Mouse (Mus musculus) lung, postnatal 36 days (tissue): ENCODE data around the gene Prcp.

ENCODE experiments used
- DNase-seq: peaks from one replicate; pipeline ENCODE4 v3.0.0; 2022; ENCODE audit warnings: mixed read lengths

Prcp gene

DNA sequence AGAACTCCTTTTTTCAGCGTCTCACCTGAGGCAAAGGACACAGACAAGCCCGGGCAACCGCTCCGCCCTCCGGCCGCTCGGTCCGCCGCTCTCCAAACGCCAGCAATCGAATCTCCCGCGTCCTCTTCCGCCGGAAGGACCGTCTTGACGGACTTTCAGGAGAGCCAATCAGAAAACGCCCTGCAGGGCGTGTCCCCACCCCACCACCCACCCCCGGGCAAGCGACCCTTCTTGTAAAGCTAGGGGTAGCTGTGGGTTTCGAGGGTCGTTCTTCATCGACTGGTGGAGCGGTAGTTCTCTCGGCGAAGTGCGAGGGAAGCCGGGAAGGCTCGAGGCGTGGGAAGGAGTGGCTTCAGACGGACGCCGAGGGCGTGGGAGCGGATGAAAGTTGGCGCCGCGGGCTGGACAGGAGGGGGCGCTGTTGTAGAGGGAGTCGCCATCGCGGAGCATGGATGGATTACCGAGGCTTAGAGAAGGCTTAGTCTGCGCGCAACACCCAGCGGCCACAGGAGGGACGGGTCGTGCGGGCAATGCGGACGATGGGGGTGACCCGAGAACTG lies at the start of gene Prcp, which contains the start of gene Ddias:
Gene Prcp, plus strand, starts transcription at position 355 of the 560 bp plus-strand sequence.
Gene Ddias, minus strand, starts transcription at position 132 of the 560 bp plus-strand sequence.
- DNase-seq, result peak; percentile 94

DNA sequence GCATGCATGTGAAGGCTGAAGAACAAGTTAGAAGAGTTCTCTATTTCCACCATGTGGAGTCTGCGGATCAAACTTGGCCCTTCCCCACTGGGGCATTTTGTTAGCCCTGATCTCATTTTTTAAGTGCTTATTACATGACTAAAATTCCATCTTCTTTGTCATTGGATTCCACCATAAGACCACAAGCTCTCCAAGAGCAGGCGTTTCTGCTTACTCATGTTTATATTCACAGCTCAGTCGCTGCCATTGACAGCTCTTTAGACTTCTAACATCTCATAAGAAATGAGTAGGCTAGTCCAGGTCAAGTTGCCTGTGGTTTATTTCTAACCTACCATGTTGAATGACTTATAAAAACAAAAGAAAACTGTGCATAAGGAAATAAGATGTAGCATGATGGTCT lies 48.0 kb upstream of the Prcp start:
- no peak for DNase-seq

DNA sequence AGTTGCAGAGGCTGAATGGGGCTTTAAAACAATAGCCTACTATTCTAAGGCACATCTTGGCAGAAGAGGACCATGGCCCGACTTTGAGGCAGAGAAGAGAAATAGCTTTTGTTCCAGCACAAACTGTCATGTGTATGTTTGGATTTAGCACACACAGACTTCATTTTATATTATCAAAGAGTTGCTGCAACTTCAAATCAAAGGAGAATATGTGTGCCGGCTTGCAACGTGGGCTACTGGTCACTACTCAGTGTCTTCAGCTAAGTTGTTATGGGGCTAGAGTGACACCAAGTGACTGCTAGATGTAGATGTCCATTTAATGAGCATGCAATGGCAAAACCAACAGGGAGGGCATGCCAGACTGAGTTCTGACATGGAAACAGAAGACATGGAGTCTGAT lies 46.3 kb upstream of the Prcp start:
- peak; percentile 37 for DNase-seq

DNA sequence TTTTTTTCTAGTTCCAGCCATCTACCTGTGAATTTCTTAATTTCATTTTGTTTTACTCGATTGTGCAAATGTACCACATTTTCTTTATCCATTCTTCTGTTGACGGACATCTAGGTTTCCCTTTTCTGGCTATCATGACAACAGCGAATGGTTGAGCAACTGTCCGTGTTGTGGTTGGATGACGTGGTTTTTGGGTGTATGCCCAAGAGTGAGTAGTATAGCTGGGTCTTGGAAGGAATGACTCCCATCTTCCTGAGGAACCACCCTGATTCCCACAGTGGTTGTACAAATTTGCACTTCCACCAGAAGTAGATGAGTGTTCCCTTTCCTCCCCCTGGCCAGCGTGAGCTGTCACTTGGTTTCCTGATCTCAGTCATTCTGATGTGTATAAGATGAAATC lies 41.9 kb upstream of the Prcp start:
- DNase-seq, result no peak

DNA sequence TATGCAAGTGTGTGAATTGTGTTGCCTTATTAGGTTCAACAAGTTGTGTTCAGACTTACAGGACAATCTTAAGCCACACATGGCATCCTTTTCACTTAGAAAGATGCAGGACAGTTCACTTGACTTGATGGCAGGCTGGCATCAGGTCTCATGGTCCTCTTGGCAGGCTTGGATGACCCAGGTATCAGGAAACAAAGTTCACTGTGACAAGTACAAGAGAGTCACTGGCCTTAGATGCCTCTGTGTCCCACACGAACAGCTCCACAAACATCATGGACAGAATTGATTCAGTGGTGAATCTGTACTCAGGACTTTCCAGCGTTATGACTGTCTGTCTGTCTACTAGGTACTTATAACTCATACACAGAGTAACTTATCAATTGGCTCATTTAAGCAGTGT lies 39.9 kb upstream of the Prcp start:
- no peak for DNase-seq

DNA sequence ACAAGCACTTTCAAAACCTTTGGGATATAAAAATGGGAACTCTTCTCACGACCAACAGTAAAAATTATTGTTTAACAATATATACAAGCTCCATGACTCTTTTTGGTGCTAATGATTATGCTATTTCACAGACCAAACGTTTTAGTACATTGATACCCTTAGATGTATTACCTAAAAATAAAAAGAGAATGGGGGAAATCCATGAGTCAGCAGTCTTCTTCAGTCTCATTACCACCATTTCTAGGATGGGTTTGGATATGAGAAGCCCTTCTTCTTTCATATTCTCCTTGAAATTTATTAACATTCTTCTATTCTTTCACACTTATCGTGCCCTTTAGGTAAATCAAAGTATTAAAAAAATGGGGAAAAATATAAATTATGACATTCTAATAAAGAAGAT lies 37.8 kb upstream of the Prcp start:
- DNase-seq, result no peak

DNA sequence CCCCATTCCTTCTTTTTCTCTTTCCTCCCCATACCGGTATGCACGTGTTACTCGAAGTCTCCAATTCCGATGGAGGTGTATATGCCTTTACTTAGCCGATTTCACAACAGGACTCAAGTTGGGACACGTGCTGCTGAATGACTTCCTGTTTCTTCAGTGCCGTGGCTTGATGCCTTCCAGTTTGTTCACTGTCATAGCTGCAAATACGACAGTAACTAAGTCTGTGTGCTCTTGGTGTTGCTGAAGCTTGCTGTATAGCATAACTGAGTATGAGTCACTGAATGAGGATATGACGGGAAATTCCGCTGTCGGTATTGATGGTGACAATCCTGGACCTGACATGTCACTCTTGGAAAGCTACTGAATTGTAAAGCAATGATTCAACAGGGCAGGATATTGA lies 37.0 kb upstream of the Prcp start:
- no peak for DNase-seq

DNA sequence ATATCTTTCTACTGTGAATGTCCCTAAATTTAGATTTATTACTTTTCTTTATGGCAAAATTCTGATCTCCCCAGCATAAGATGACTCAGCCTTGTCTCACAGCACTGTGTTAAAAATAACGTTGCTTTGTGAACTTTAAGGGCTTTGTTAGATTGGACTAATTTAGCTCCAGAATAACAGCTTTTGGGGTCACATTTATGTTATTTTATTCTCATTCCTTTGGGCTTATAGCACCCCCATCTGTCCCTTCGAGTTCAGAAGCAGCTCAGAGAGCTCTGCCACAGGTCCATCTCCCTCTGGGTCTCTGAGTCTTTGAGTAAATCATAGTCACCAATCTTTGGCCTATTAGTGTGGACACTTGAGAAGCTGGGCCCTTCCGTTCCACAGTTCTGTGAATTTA lies 36.4 kb upstream of the Prcp start:
- no peak for DNase-seq

DNA sequence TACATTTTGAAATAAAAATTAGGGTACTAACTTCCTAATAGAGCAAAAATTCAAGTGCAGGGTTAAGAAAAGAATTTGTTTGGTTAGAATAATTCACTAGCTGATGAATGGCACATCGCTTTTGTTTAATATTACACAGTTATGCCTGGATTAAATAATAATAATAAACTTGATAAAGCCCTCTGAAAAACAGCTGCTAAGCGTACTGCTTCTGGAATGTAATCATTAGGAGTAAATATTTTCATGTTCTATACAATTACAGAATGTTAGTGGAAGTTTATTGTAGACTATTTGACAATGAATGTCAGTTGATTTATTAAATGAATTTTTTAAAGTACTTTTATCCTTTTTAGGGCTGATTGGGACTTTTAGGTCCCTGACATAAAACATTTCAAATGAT lies 32.0 kb upstream of the Prcp start:
- no peak for DNase-seq

DNA sequence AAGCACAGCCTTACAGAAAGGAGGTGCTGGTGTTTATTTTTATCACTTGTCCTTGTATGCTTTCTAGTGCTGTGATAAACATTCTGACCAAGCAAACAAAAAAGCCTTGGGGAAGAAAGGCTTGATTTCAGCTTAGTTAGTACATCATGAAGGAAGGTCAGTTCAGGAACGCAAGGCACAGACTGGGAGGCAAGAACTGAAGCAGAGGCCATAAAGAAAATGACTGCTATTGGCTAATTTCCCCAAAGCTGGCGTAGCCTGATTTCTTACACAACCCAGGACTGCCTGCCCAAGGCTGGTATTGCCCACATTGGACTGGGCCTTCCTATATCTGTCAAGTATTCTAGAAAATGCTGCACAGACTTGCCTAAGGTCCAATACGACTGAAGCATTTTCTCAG lies 26.0 kb upstream of the Prcp start:
- no peak for DNase-seq

DNA sequence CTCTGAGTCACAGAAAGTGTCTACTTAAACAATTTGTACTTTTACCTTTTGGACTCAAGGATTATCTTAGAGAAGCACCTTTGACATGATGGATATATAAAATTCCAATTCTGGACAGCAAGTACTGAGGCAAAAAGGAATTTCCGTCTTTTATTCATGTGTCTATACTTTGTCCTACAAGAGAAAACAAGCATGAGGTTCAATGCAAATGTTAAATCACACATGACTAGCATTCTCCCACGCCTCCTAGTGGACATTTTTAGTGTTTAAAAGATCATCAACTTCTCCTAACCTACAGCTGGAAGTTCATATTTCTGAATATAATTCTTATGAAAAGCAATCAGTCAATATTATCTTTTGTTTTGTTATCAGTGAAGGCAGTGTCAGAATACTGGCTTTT lies 7.7 kb upstream of the Prcp start:
- DNase-seq, result peak; percentile 62

DNA sequence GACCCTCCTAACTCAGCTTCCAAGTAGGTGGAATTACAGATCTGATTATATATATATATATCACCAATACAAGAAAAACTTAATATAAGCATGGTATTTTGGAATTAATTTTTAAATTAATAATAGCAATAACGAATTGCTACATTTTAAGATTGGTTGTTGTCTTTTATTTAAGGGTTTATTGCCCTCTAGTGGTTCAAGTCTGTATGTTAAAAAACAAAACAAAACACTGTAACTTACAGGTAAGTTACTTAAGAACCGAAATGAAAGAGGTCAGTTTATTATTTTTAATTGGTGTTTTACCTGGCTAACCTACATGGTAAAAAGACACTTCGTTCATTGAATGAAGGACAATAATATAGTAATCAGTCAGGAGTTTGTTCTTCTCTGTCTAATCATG lies 4.1 kb upstream of the Prcp start:
- DNase-seq, result no peak

DNA sequence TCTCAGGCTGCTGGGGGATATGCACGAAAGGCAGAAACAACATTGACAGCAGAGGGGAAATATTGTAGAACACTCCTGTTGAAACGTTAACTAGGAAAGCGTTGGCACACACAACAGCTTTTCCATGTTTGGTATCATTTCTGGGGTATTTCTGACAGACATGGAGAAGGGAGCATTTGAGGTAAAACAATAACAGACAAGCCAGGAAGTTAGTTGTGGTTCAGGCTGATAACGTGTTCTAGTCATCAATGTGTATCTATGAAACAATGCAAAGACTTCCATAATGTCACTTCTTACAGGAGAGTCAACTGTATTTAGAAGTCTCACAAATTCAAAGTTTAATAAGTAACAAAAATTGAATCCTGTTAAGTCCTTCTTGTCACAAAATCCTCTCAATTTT lies 2.7 kb upstream of the Prcp start:
- no peak for DNase-seq

DNA sequence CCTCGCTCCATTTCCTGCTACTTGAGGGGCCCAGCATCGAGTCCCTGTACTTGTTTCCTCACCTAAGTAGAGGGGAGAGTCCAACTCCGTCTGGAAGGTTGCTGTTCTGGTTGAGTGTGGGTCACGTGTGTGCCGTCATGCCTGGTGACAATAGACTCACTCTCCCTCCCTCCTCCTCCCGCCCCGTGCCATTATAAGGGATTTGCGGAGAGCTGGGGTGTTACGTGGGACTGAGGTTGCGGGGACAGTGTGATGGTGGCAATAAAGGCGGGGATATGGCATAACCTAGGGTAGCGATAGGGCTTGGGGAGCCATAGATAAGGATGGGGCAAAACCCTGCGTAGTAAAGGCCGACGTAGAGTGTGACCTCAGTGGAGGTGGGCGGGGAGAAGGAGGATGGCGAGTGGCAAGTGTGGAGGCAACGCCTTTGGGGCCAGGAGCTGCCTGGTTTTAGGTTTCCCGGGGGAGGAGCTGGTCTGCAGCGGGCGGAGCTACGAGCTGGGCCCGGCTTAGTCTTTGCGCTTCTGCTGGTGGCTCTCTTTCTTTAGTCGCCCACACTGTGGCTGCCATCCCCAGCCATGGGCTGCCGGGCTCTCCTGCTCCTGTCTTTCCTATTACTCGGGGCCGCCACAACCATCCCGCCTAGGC lies 615 bp downstream of the Prcp start:
- DNase-seq, result peak; percentile 96

DNA sequence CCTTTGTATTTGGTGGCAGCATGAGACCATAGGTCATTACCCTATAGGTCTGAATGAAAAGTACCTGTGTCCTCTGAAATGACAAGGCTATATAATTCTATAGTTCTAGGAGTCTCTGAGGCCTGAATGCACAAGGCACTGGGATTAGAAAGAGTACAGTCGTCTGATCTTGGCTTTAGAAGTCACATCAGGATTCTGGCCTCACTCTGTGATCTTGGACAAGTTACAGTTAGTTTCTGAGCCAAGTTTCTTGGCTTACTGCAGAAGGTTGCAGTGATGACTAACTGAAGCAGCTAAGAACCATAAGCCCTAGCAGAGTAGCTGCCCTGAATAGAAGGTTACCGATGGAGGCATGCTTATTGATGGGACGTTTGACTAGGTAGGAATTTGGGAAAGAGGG lies 1.8 kb downstream of the Prcp start:
- DNase-seq, result no peak

DNA sequence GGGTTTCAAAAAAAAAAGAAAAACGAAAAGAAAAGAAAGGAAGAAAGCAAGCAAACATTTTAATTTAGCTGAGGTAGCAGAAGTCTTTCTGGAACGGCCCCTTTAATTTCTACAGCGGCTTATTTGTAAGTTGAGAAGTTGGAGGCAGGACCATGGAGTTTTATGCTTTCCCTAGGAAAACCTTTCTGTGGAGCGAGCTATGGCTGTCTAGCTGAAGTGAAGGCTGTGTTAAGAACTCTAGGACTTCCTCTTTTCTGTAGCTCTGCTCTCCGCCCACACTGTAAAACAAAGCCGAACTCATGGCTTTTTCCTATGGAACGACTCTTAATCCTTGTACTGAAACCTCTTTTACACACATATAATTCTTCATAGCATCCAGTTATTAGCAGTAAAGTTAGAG lies 2.3 kb downstream of the Prcp start:
- no peak for DNase-seq

DNA sequence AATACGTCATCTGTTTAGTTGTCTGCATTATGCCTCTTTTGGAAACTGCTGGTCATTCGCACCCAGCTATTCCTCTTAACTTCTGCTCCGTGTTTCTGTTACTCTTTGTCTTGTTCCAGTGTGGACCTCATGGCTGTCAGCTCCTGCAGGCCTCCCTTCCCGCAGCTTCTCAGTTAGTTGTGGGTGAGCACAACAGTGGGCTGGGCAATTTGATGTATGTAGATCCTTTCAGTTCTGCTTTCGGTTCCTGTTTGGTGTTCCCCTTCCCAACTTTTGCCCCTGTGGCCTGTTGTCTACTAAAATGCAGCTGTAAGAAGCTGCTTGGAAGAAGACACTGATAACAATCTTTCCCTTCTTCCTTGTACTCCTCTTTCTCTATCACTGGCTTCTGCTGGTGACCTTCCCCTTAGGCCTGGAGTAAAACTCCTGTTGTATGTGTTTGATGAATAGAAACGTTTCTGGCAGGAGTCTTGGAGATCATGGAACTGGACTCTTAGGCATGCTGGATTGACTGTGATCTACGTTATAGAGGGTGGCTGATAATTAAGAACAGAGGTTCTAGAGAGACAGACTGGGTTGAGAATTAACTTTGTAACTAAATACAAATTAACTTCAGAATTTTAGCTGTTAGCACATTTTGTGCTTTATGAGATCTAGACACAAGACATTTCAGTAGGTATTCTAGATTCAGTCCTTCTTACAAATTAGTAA lies 4.5 kb downstream of the Prcp start:
- DNase-seq, result peak; percentile 61

DNA sequence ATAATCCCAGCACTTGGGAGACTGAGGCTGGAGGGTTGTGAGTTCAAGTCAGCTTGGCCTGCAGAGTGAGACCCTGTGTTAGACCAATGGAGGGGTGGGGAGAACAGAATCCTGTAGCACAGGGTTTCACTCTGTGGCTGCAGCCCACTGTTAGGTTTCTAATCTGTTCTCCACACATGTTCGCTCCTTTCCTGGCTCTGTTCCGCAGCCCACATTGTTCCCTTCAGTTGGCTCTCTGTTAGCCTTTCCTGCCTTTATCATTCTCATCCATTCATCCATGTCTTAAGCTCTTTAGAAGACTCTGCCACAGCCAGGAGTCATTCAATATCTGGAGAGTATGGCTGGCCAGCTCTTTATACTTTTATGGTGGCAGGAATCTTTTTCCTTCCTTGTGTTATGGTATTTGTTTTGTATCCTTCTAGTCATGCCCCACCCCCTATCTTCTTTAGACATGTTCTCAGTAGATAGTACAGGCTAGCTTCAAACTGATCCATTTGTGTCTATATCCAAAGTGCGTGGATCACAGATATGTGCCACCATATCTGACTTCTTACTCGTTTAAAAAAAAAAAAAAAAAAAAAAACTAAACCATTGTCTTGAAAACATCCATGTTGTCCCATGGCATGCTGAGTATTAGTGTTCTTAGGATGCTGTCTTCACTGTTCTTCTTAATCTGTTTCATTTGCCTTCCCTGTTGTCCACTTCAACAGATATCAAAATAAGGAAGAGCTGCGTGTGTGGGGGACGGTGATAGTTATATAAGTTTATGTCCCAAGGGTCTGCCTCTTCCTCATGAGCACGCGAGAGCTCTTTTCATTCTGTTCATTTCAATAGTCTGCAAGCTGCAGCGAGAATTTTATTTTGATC lies 9.8 kb downstream of the Prcp start:
- DNase-seq, result no peak

DNA sequence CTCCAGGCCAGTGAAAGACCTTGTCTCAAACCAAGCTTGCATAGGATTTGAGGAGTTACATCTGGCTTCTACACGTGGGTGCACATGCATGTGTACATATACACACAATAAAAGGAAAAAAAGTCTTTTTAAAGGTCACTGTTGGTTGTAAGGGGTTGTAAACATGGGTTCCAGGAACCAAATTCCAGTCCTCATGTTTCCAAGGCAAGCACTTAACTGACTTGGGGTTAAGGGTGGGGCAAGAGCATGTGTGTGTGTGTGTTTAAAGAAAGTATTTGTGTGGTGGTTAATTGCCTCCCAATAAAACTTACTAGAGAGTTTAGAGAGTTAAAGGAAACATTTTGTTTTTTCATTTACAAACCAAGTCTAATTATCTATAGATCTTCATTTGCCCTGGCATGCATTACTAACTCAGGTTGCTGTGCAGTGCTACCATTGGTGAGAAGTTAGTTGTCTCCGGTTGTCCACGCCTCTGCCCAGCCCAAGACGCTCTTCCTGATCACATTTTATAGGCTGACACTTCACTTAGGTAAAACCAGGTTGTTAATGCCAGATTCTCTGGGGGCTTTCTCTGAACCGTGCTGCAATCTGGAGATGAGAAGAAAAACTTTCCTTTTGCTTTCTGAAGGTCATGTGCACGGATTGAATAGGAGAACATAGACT lies 10.9 kb downstream of the Prcp start:
- DNase-seq, result no peak

DNA sequence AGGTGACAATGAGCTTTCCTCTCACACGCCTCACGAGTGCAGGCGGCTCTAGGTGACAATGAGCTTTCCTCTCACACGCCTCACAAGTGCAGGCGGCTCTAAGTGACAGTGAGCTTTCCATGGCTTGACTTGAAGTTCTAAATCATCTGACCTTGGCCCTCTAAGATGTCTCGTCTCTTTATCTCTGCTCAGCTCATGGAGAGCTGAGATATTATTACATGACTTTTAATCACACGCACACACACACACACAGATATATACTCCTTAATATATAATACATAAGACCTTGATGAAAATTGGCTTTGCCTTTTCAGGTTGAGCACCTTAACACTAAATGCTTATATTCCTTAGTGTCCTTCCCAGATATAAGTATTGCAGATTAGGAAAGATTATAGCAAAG lies 12.5 kb downstream of the Prcp start:
- no peak for DNase-seq

DNA sequence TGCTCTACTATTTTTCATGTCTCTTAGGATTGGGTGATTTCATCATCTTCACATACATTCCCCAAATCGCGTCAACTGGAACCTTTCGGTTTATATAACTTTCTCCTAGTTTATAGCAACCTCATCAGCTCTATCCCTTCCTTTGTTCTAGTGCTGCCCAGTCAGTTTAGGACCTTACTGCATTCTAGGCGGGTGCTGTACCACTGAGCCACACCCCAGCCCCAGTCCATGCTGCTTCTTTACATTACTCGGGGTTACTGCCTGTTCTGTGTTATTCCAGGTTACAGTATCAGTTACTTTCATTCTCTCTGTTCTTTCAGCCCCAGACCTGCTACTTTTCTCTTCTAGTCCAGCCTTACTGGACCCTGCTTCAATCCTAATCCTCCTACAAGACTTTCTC lies 13.0 kb downstream of the Prcp start:
- no peak for DNase-seq

DNA sequence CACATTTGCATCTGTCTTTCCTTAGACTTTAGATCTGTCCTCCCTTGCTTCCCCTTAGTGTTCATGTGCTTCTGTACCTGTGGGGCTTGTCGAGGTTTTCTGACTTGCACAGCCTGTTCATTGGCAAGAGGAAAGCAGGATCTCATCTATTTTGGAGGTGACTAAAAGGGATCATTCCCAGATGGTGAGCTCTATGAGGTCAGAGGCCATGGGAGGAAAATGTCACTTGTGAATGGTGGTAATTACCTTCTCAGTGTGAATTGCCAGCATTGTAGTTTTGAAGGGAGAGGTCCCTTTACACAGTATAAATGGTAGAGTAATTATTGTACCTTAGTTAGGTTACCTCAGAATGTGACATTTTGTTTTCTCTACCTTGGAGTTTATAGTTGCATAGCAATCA lies 15.9 kb downstream of the Prcp start:
- no peak for DNase-seq

DNA sequence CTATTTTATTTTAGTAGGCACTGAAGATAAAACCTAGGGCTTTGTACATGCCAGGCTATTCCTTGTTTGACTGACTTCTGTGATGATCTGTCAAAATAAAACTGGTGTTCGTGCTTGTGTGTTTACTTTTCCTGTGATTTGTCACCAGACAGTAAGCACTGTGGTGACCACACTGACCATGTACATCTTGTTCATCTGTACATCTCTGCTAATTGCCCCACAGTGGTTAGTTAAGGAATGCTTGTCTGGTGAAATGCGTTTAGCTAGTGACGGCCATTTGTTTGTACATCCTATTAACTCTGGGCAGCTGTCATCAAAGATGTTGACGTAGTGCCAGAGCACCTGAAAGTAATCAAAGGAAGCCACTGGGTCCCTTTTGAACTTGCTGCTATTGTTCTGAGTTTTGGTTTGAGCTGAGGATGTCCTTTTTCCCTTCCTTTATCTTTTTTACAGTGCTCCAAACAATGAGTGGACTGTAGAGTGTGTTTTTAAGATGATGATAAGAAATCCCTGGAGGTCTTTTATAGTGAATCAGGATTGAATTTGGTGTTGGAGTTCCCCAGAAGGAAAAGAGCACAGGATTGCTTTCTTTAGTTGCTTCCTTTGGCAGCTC lies 16.5 kb downstream of the Prcp start:
- DNase-seq, result no peak
